Mouse (Mus musculus) stomach, embryonic 14.5 days (tissue): ENCODE measurements at regions not wholly inside any gene's neighbourhood (a gene's known extent, or its start where the extent isn't known, plus 50 kb on each side); places are given as distances from the start of the nearest gene placed in this dataset.

Source experiments
- ATAC-seq: fragments of 200-750 bp; cut with Nextera tagmentation; 2 replicates; pipeline ENCODE4 v1.8.0; 2017; ENCODE audit warnings: low read depth, moderate TSS enrichment; ENCODE audit not compliant: insufficient number of reproducible peaks, insufficient read depth, low FRiP score
- H3K27ac ChIP-seq: fragments of 300-500 bp; sonication (generic); 2 replicates; pipeline ENCODE4 v1.5.1; 2014; ENCODE audit warnings: mild to moderate bottlenecking, low read length, moderate library complexity, mixed read lengths
- H3K27me3 ChIP-seq: fragments of 300-500 bp; sonication (generic); 2 replicates; pipeline ENCODE4 v1.6.1; 2014; ENCODE audit warnings: low read length, control low read depth, mixed read lengths; ENCODE audit not compliant: control insufficient read depth, insufficient read depth
- H3K36me3 ChIP-seq: fragments of 300-500 bp; sonication (generic); 2 replicates; pipeline ENCODE4 v1.6.1; 2014; ENCODE audit warnings: mild to moderate bottlenecking, control low read depth, low read length, moderate library complexity, mixed read lengths; ENCODE audit not compliant: control insufficient read depth, insufficient read depth
- H3K4me1 ChIP-seq: fragments of 300-500 bp; sonication (generic); 2 replicates; pipeline ENCODE4 v1.6.1; 2014; ENCODE audit warnings: low read length, control low read depth, mixed read lengths; ENCODE audit not compliant: control insufficient read depth, insufficient read depth
- H3K4me2 ChIP-seq: fragments of 300-500 bp; sonication (generic); replicated peaks from 2 replicates; pipeline ENCODE4 v1.6.1; 2014; ENCODE audit warnings: low read depth, low read length, control low read depth
- H3K4me3 ChIP-seq: fragments of 300-500 bp; sonication (generic); 2 replicates; pipeline ENCODE4 v1.5.1; 2014; ENCODE audit warnings: low read depth, low read length, control low read depth
- H3K9ac ChIP-seq: fragments of 300-500 bp; sonication (generic); replicated peaks from 2 replicates; pipeline ENCODE4 v1.6.1; 2014; ENCODE audit warnings: low read depth, mild to moderate bottlenecking, control low read depth, low read length, moderate library complexity, mixed read lengths
- H3K9me3 ChIP-seq: fragments of 300-500 bp; sonication (generic); 2 replicates; pipeline ENCODE4 v1.6.1; 2016; ENCODE audit warnings: low read depth, low read length, control low read depth; ENCODE audit not compliant: control insufficient read depth
- WGBS: fragments of 180-500 bp; shearing (Covaris S2); extraction: QIAGEN DNeasy Blood & Tissue Kit; methylation state at CpG from one replicate; pipeline ENCODE4 v1.1.7; 2014; 5-methylcytosine and 5-hydroxymethylcytosine counted together

DNA sequence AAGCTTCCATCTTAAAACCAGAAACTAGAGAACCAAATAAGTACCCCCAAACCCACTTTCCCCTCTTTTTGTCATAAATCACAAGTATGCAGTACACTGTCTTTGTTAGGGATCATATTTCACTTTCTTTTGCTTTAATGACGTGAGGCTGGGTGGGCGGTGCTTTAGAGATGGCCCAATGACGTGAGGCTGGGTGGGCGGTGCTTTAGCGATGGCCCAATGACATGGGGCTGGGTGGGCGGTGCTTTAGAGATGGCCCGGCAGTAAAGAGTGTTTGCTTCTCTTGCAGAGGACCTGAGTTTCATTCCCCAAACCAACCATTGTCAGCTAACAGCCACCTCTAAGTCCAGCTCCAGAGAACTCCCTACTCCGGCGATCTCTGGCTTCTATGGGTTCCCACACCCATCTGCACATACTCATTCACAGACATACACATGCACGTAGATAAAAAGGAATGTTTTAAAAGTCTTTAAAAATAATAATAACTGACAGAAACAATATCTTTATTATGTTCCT lies 59.2 kb upstream of the Siah3 start:
- Histone ChIP-seq H3K27ac (no peak overlapping the region), H3K36me3 (no peaks in the 10 kb centered on the region), H3K9me3 (no peaks in the 10 kb centered on the region), H3K4me2 (no peak overlapping the region), H3K4me3 (no peak overlapping the region), H3K9ac (no peak overlapping the region), H3K4me1 (no peaks in the 10 kb centered on the region), H3K27me3 (no peaks in the 10 kb centered on the region)
- 85% methylated on average over 10 of the region's 10 CpGs for WGBS
- no peak for ATAC-seq

DNA sequence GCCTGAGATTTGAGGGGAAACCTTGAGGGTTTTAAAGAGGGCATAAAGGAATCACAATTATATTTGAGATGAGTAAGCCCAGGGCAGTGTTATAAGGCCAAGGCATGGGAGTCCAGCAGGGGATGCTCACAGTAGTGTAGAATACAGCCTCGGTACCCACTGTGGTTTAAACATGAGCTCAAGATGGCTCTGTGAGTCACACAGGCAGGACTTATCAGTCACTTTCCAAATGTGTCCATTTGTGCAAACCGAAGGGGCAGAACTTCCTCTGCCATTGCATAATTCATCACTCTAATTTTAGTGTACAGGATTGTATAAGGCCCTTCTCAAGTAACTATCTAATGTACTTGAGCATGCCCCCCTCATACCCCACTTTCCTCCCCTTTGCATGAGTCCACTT lies 56.1 kb upstream of the Siah3 start:
- no peak for ATAC-seq
- 65% methylated on average over 2 of the region's 2 CpGs for WGBS
- no peaks in the 10 kb centered on the region for H3K9me3 ChIP-seq

GRCm38 (mm10) chr14:75402483-75403103 lies 53.2 kb upstream of the Siah3 start:
- H3K36me3 ChIP-seq = no peaks in the 10 kb centered on the region
- H3K4me2 ChIP-seq = no peak overlapping the region
- H3K4me3 ChIP-seq = no peak overlapping the region
- no peak overlapping the region for H3K9ac ChIP-seq
- no peak overlapping the region; the same call in 1 of the 2 replicates for H3K27ac ChIP-seq
- 49% methylated on average over 12 of the region's 12 CpGs for WGBS
- H3K9me3 ChIP-seq = no peaks in the 10 kb centered on the region
- no peaks in the 10 kb centered on the region for H3K4me1 ChIP-seq
- no peaks in the 10 kb centered on the region for H3K27me3 ChIP-seq
- peak; percentile 78; the same call in 1 of the 2 replicates for ATAC-seq

More for the DNA sequence above, 56.1 kb upstream of the Siah3 start:
- no peak overlapping the region for H3K27ac ChIP-seq
- no peak overlapping the region for H3K4me2 ChIP-seq
- H3K4me3 ChIP-seq = no peak overlapping the region
- H3K9ac ChIP-seq = no peak overlapping the region
- H3K4me1 ChIP-seq = no peaks in the 10 kb centered on the region
- H3K36me3 ChIP-seq = no peaks in the 10 kb centered on the region
- H3K27me3 ChIP-seq = no peaks in the 10 kb centered on the region
